Mouse (Mus musculus): ENCODE data around the gene Zswim7.
"Not testable (repeated sequence)": the region's sequence is repeated elsewhere in the genome, so short reads cannot be mapped to it uniquely, and the experiment has no call there.

Gene Zswim7

GRCm38 (mm10) chr11:62280675-62281600, at the start of gene Zswim7, which contains the start of gene Ttc19:
Gene Zswim7 (minus strand): TSS chr11:62281375.
Gene Ttc19 (plus strand): TSS chr11:62281473.
- DNase-seq (ENCODE audit: low spot score) = peak; percentile 89

GRCm38 (mm10) chr11:62323659-62324058, 42.5 kb upstream of the Zswim7 start:
- DNase-seq (ENCODE audit: low spot score) = no peak

GRCm38 (mm10) chr11:62320097-62320496, 38.9 kb upstream of the Zswim7 start:
- no peak for DNase-seq (ENCODE audit: low spot score)

- DNase-seq (ENCODE audit: low spot score) = no peak
Measured at GRCm38 (mm10) chr11:62317746-62318145, 36.6 kb upstream of the Zswim7 start.

- no peak for DNase-seq (ENCODE audit: low spot score)
Measured at GRCm38 (mm10) chr11:62314984-62315383, 33.8 kb upstream of the Zswim7 start.

- no peak for DNase-seq (ENCODE audit: low spot score)
Measured at GRCm38 (mm10) chr11:62309296-62309695, 28.1 kb upstream of the Zswim7 start.

- DNase-seq (ENCODE audit: low spot score) = no peak
Measured at GRCm38 (mm10) chr11:62305866-62306265, 24.7 kb upstream of the Zswim7 start.

GRCm38 (mm10) chr11:62298883-62299282, 17.7 kb upstream of the Zswim7 start:
- no peak for DNase-seq (ENCODE audit: low spot score)

GRCm38 (mm10) chr11:62294121-62294520, 12.9 kb upstream of the Zswim7 start:
- DNase-seq (ENCODE audit: low spot score) = no peak

- no peak for DNase-seq (ENCODE audit: low spot score)
Measured at GRCm38 (mm10) chr11:62287700-62288099, 6.5 kb upstream of the Zswim7 start.

- DNase-seq (ENCODE audit: low spot score) = no peak
Measured at GRCm38 (mm10) chr11:62285020-62285419, 3.8 kb upstream of the Zswim7 start.

- DNase-seq (ENCODE audit: low spot score) = not testable (repeated sequence)
Measured at GRCm38 (mm10) chr11:62284020-62284419, 2.8 kb upstream of the Zswim7 start.

- no peak for DNase-seq (ENCODE audit: low spot score)
Measured at GRCm38 (mm10) chr11:62281601-62281997, 424 bp upstream of the Zswim7 start.

- peak; percentile 60 for DNase-seq (ENCODE audit: low spot score)
Measured at GRCm38 (mm10) chr11:62278027-62278426, 3.1 kb downstream of the Zswim7 start.

GRCm38 (mm10) chr11:62277086-62277485, 4.1 kb downstream of the Zswim7 start:
- DNase-seq (ENCODE audit: low spot score) = no peak

GRCm38 (mm10) chr11:62270851-62271250, 10.3 kb downstream of the Zswim7 start:
- no peak for DNase-seq (ENCODE audit: low spot score)

GRCm38 (mm10) chr11:62269097-62269496, 12.1 kb downstream of the Zswim7 start:
- DNase-seq (ENCODE audit: low spot score) = no peak

GRCm38 (mm10) chr11:62268381-62268780, 12.8 kb downstream of the Zswim7 start:
- no peak for DNase-seq (ENCODE audit: low spot score)

- no peak for DNase-seq (ENCODE audit: low spot score)
Measured at GRCm38 (mm10) chr11:62266466-62267214, 14.5 kb downstream of the Zswim7 start.

- DNase-seq (ENCODE audit: low spot score) = no peak
Measured at GRCm38 (mm10) chr11:62265642-62266041, 15.5 kb downstream of the Zswim7 start.

- DNase-seq (ENCODE audit: low spot score) = no peak
Measured at GRCm38 (mm10) chr11:62264018-62264417, 17.2 kb downstream of the Zswim7 start.

GRCm38 (mm10) chr11:62263599-62263998, 17.6 kb downstream of the Zswim7 start:
- no peak for DNase-seq (ENCODE audit: low spot score)

- no peak for DNase-seq (ENCODE audit: low spot score)
Measured at GRCm38 (mm10) chr11:62259214-62259613, 22.0 kb downstream of the Zswim7 start.
